Mouse (Mus musculus) spleen, adult 2 months (tissue): ENCODE results near the gene Arhgap9. TPM values are rescaled to one million over a fixed set of nuclear protein-coding genes. Genes with fewer than 3 reads are reported as not detected.
A peak's percentile ranks its signal among the peaks of the same experiment; 100 is the strongest.
"Not testable (repeated sequence)": the region's sequence is repeated elsewhere in the genome, so short reads cannot be mapped to it uniquely, and the experiment has no call there.

ENCODE experiments used
- DNase-seq, 2 experiments: peaks; one replicate each; pipeline versions ENCODE4 v3.0.0 to v3.0.0-alpha.2; 2012 to 2021; ENCODE audit warnings: low spot score in 2 of 2, low read depth in 1 of 2
- H3K27ac ChIP-seq: fragments of 200-500 bp; 2 replicates; pipeline ENCODE4 v1.5.1; 2012; ENCODE audit warnings: low read length, inconsistent platforms; ENCODE audit not compliant: insufficient read depth
- H3K27me3 ChIP-seq: fragments of 200-500 bp; 2 replicates; pipeline ENCODE4 v1.6.1; 2012; ENCODE audit warnings: mild to moderate bottlenecking, moderate library complexity, low read length, inconsistent platforms; ENCODE audit not compliant: control insufficient read depth, insufficient read depth
- H3K36me3 ChIP-seq: fragments of 200-500 bp; 2 replicates; pipeline ENCODE4 v1.6.1; 2012; ENCODE audit warnings: mild to moderate bottlenecking, low read length, inconsistent platforms; ENCODE audit not compliant: control insufficient read depth, insufficient read depth
- H3K4me1 ChIP-seq: fragments of 200-500 bp; 2 replicates; pipeline ENCODE4 v1.6.1; 2011; ENCODE audit warnings: inconsistent platforms; ENCODE audit not compliant: control insufficient read depth, insufficient read depth, insufficient read length
- H3K4me3 ChIP-seq: fragments of 200-500 bp; 2 replicates; pipeline ENCODE4 v1.5.1; 2011; ENCODE audit warnings: mild to moderate bottlenecking, inconsistent platforms; ENCODE audit not compliant: insufficient read depth, insufficient read length; ENCODE audit errors: extremely low read depth
- CTCF ChIP-seq: fragments of 200-500 bp; IDR thresholded peaks from 2 replicates; pipeline ENCODE4 v1.5.1; 2011; ENCODE audit warnings: mild to moderate bottlenecking, inconsistent platforms; ENCODE audit not compliant: insufficient read depth, insufficient read length, insufficient replicate concordance; ENCODE audit errors: extremely low read depth
- POLR2A ChIP-seq: fragments of 200-500 bp; IDR thresholded peaks from 2 replicates; pipeline ENCODE4 v1.6.1; 2011; ENCODE audit warnings: low read depth, low read length, inconsistent platforms
- WGBS: fragments of 180-500 bp; shearing (Covaris S2); methylation state at CpG from one replicate; pipeline ENCODE4 v1.1.7; 2018; 5-methylcytosine and 5-hydroxymethylcytosine counted together
- polyA plus RNA-seq: library from polyadenylated mRNA; depleted of rRNA; stranded (reverse); fragments of >200 nt; gene quantifications from 2 replicates; pipeline ENCODE4 v1.2.3, GENCODE M21; 2012

Gene Arhgap9
- polyA plus RNA-seq, 1 experiment, result 72.7 TPM

- no peak for DNase-seq
- WGBS, result 55% methylated on average over 4 of the region's 4 CpGs
- TF ChIP-seq POLR2A (no peak), CTCF (no peak)
- Histone ChIP-seq H3K36me3 (peaks cover 7% of the 10 kb centered on the region), H3K27ac (0 out of 2 replicates have a peak overlapping the region, but pooled peaks have one; percentile 5), H3K4me1 (no peaks in the 10 kb centered on the region), H3K27me3 (no peaks in the 10 kb centered on the region), H3K4me3 (no peak overlapping the region)
These were observed 8.9 kb upstream of the Arhgap9 start for GRCm38 (mm10) chr10:127312858-127313257.

- DNase-seq, H3K4me1 ChIP-seq, H3K4me3 ChIP-seq, H3K27ac ChIP-seq, H3K27me3 ChIP-seq, H3K36me3 ChIP-seq: not testable (repeated sequence)
- 85% methylated on average over 5 of the region's 5 CpGs for WGBS
These were observed 8.2 kb upstream of the Arhgap9 start for GRCm38 (mm10) chr10:127313516-127313915.

GRCm38 (mm10) chr10:127314950-127315349 lies 6.8 kb upstream of the Arhgap9 start:
- H3K27ac ChIP-seq, H3K4me1 ChIP-seq: not testable (repeated sequence)
- 91% methylated on average over 1 of the region's 1 CpGs for WGBS

GRCm38 (mm10) chr10:127317277-127317676 lies 4.5 kb upstream of the Arhgap9 start:
- TF ChIP-seq POLR2A (no peak), CTCF (no peak)
- Histone ChIP-seq H3K27me3 (no peaks in the 10 kb centered on the region), H3K4me3 (no peak overlapping the region), H3K4me1 (peaks cover 16% of the 10 kb centered on the region; the same call in 1 of the 2 replicates), H3K36me3 (no peaks in the 10 kb centered on the region), H3K27ac (no peak overlapping the region)
- DNase-seq, result no peak
- 81% methylated on average over 2 of the region's 2 CpGs for WGBS

More at GRCm38 (mm10) chr10:127314950-127315349, 6.8 kb upstream of the Arhgap9 start:
- H3K4me3 ChIP-seq, DNase-seq, H3K36me3 ChIP-seq, H3K27me3 ChIP-seq: not testable (repeated sequence)

GRCm38 (mm10) chr10:127318009-127318408 lies 3.8 kb upstream of the Arhgap9 start:
- TF ChIP-seq POLR2A (no peak), CTCF (no peak)
- Histone ChIP-seq H3K36me3 (no peaks in the 10 kb centered on the region), H3K27ac (no peak overlapping the region), H3K4me3 (no peak overlapping the region), H3K4me1 (peaks cover 24% of the 10 kb centered on the region; the same call in 1 of the 2 replicates), H3K27me3 (no peaks in the 10 kb centered on the region)
- 21% methylated on average over 4 of the region's 4 CpGs for WGBS
- DNase-seq, result no peak

- no peak overlapping the region for H3K4me3 ChIP-seq
- H3K27ac ChIP-seq, result peak overlapping the region; percentile 25
- no peaks in the 10 kb centered on the region for H3K27me3 ChIP-seq
- 83% methylated on average over 7 of the region's 7 CpGs for WGBS
- H3K36me3 ChIP-seq, result no peaks in the 10 kb centered on the region
- TF ChIP-seq POLR2A, result no peak
- TF ChIP-seq CTCF, result no peak
- no peak for DNase-seq
- peaks cover 28% of the 10 kb centered on the region; the same call in 1 of the 2 replicates for H3K4me1 ChIP-seq
These were observed 1.8 kb upstream of the Arhgap9 start for GRCm38 (mm10) chr10:127319969-127320368.

GRCm38 (mm10) chr10:127322178-127322577 lies 414 bp downstream of the Arhgap9 start:
- H3K27ac ChIP-seq, result peak overlapping the region; percentile 84
- no peaks in the 10 kb centered on the region for H3K27me3 ChIP-seq
- TF ChIP-seq CTCF (no peak), POLR2A (no peak)
- peaks cover 12% of the 10 kb centered on the region for H3K36me3 ChIP-seq
- H3K4me3 ChIP-seq, result peak overlapping the region; percentile 60
- H3K4me1 ChIP-seq, result peaks cover 40% of the 10 kb centered on the region
- DNase-seq, result no peak
- WGBS, result 46% methylated on average over 13 of the region's 13 CpGs
